Mouse (Mus musculus) MEL (cell line): ENCODE results near the gene Dlg2. TPM values are rescaled to one million over a fixed set of nuclear protein-coding genes. Genes with fewer than 3 reads are reported as not detected.

ENCODE experiments used
- DNase-seq: peaks from one replicate; pipeline ENCODE4 v3.0.0; 2011; ENCODE audit warnings: low read depth, low spot score
- H3K27ac ChIP-seq: 2 replicates; pipeline ENCODE4 v1.5.1; 2012; ENCODE audit warnings: low read depth, mild to moderate bottlenecking, control low read depth, low read length, moderate library complexity; ENCODE audit not compliant: control insufficient read depth
- H3K27me3 ChIP-seq, 2 experiments: fragments of 150-350 bp in 1 of 2; sonication (generic) in 1 of 2; 2 replicates each; pipeline ENCODE4 v1.6.1; 2012; ENCODE audit warnings: low read length in 2 of 2, mild to moderate bottlenecking in 2 of 2, improper control_type of control experiment in 1 of 2, moderate library complexity in 1 of 2; ENCODE audit not compliant: insufficient read depth in 2 of 2, control insufficient read depth in 1 of 2
- H3K36me3 ChIP-seq, 2 experiments: 2 replicates each; pipeline ENCODE4 v1.6.1; 2012 to 2014; ENCODE audit warnings: low read length in 2 of 2, improper control_type of control experiment in 1 of 2, inconsistent platforms in 1 of 2, mild to moderate bottlenecking in 1 of 2; ENCODE audit not compliant: insufficient read depth in 2 of 2, control insufficient read depth in 1 of 2
- H3K4me1 ChIP-seq, 2 experiments: fragments of 150-350 bp in 1 of 2; sonication (generic) in 1 of 2; 2 replicates each; pipeline ENCODE4 v1.6.1; 2012; ENCODE audit warnings: low read length in 2 of 2, improper control_type of control experiment in 1 of 2, mild to moderate bottlenecking in 1 of 2; ENCODE audit not compliant: insufficient read depth in 2 of 2, control insufficient read depth in 1 of 2
- H3K4me3 ChIP-seq, 2 experiments: fragments of 150-350 bp in 1 of 2; sonication (generic) in 1 of 2; 2 replicates each; pipeline ENCODE4 v1.5.1; 2012; ENCODE audit warnings: low read depth in 2 of 2, low read length in 2 of 2, mild to moderate bottlenecking in 2 of 2, moderate library complexity in 2 of 2, control low read depth in 1 of 2, improper control_type of control experiment in 1 of 2; ENCODE audit not compliant: control insufficient read depth in 1 of 2, insufficient read depth in 1 of 2
- H3K79me2 ChIP-seq: 2 replicates; pipeline ENCODE4 v1.6.1; 2012; ENCODE audit warnings: mild to moderate bottlenecking, low read length, moderate library complexity; ENCODE audit not compliant: control insufficient read depth, poor library complexity, insufficient read depth
- H3K9ac ChIP-seq: 2 replicates; pipeline ENCODE4 v1.6.1; 2012; ENCODE audit warnings: low read depth, mild to moderate bottlenecking, control low read depth, low read length, moderate library complexity; ENCODE audit not compliant: control insufficient read depth, poor library complexity, severe bottlenecking
- H3K9me3 ChIP-seq: fragments of 150-350 bp; sonication (generic); replicated peaks from 2 replicates; pipeline ENCODE4 v1.6.1; 2012; ENCODE audit warnings: mild to moderate bottlenecking, low read length, improper control_type of control experiment, moderate library complexity; ENCODE audit not compliant: insufficient read depth
- CHD2 ChIP-seq: IDR thresholded peaks from 2 replicates; pipeline ENCODE4 v1.6.1; 2011; ENCODE audit warnings: low read length, improper control_type of control experiment
- E2F4 ChIP-seq: IDR thresholded peaks from 2 replicates; pipeline ENCODE4 v1.6.1; 2011; ENCODE audit warnings: low read depth, low read length, improper control_type of control experiment, borderline replicate concordance
- ELF1 ChIP-seq: IDR thresholded peaks from 2 replicates; pipeline ENCODE4 v1.6.1; 2014; ENCODE audit warnings: low read depth, mild to moderate bottlenecking, inconsistent platforms, low read length, improper control_type of control experiment, moderate library complexity
- EP300 ChIP-seq, 2 experiments: IDR thresholded peaks; 2 replicates each; pipeline ENCODE4 v1.6.1; 2011; ENCODE audit warnings: improper control_type of control experiment in 2 of 2, low read length in 2 of 2, low read depth in 1 of 2, mild to moderate bottlenecking in 1 of 2
- ETS1 ChIP-seq: IDR thresholded peaks from 2 replicates; pipeline ENCODE4 v1.6.1; 2012; ENCODE audit warnings: low read depth, mild to moderate bottlenecking, inconsistent platforms, low read length, improper control_type of control experiment, moderate library complexity
- GABPA ChIP-seq: IDR thresholded peaks from 2 replicates; pipeline ENCODE4 v1.6.1; 2012; ENCODE audit warnings: low read depth, mild to moderate bottlenecking, inconsistent platforms, low read length, improper control_type of control experiment, moderate library complexity
- GATA1 ChIP-seq: IDR thresholded peaks from 2 replicates; pipeline ENCODE4 v1.6.1; 2011; ENCODE audit warnings: low read depth, low read length, improper control_type of control experiment
- HCFC1 ChIP-seq: IDR thresholded peaks from 2 replicates; pipeline ENCODE4 v1.6.1; 2012; ENCODE audit warnings: low read depth, mild to moderate bottlenecking, inconsistent platforms, low read length, improper control_type of control experiment, moderate library complexity
- JUND ChIP-seq: IDR thresholded peaks from 2 replicates; pipeline ENCODE4 v1.6.1; 2011; ENCODE audit warnings: low read depth, mild to moderate bottlenecking, improper control_type of control experiment, low read length
- MXI1 ChIP-seq: IDR thresholded peaks from 2 replicates; pipeline ENCODE4 v1.6.1; 2011; ENCODE audit warnings: mild to moderate bottlenecking, low read depth, low read length, improper control_type of control experiment
- MYB ChIP-seq: IDR thresholded peaks from 2 replicates; pipeline ENCODE4 v1.6.1; 2011; ENCODE audit warnings: mild to moderate bottlenecking, low read depth, low read length, improper control_type of control experiment
- MYC ChIP-seq: IDR thresholded peaks from 2 replicates; pipeline ENCODE4 v1.6.1; 2011; ENCODE audit warnings: low read depth, mild to moderate bottlenecking, low read length, improper control_type of control experiment, moderate library complexity
- NELFE ChIP-seq: IDR thresholded peaks from 2 replicates; pipeline ENCODE4 v1.6.1; 2011; ENCODE audit warnings: low read depth, low read length, improper control_type of control experiment
- NRF1 ChIP-seq: IDR thresholded peaks from 2 replicates; pipeline ENCODE4 v1.6.1; 2014; ENCODE audit warnings: low read depth, mild to moderate bottlenecking, inconsistent platforms, low read length, improper control_type of control experiment, moderate library complexity; ENCODE audit not compliant: poor library complexity, insufficient read depth, severe bottlenecking
- POLR2A ChIP-seq, 2 experiments: IDR thresholded peaks; 2 replicates each; pipeline ENCODE4 v1.6.1; 2011 to 2012; ENCODE audit warnings: low read length in 2 of 2, mild to moderate bottlenecking in 2 of 2, control low read depth in 1 of 2, improper control_type of control experiment in 1 of 2, low read depth in 1 of 2, moderate library complexity in 1 of 2; ENCODE audit not compliant: control insufficient read depth in 1 of 2, insufficient read depth in 1 of 2, poor library complexity in 1 of 2
- POLR2AphosphoS2 ChIP-seq: IDR thresholded peaks from 2 replicates; pipeline ENCODE4 v1.6.1; 2011; ENCODE audit warnings: low read length, improper control_type of control experiment
- RAD21 ChIP-seq: IDR thresholded peaks from 2 replicates; pipeline ENCODE4 v1.6.1; 2011; ENCODE audit warnings: mild to moderate bottlenecking, low read depth, low read length, improper control_type of control experiment
- SIN3A ChIP-seq: IDR thresholded peaks from 2 replicates; pipeline ENCODE4 v1.6.1; 2012; ENCODE audit warnings: low read length, improper control_type of control experiment, inconsistent platforms
- UBTF ChIP-seq: IDR thresholded peaks from 2 replicates; pipeline ENCODE4 v1.6.1; 2012; ENCODE audit warnings: low read depth, mild to moderate bottlenecking, inconsistent platforms, low read length, improper control_type of control experiment, moderate library complexity, borderline replicate concordance; ENCODE audit not compliant: insufficient read depth
- USF1 ChIP-seq: IDR thresholded peaks from 2 replicates; pipeline ENCODE4 v1.6.1; 2014; ENCODE audit warnings: low read depth, mild to moderate bottlenecking, inconsistent platforms, low read length, improper control_type of control experiment, moderate library complexity
- USF2 ChIP-seq, 2 experiments: IDR thresholded peaks; 2 replicates each; pipeline ENCODE4 v1.6.1; 2011 to 2012; ENCODE audit warnings: improper control_type of control experiment in 2 of 2, low read length in 2 of 2, borderline replicate concordance in 1 of 2, inconsistent platforms in 1 of 2, low read depth in 1 of 2, mild to moderate bottlenecking in 1 of 2; ENCODE audit not compliant: insufficient read depth in 1 of 2
- ZMIZ1 ChIP-seq: IDR thresholded peaks from 2 replicates; pipeline ENCODE4 v1.6.1; 2012; ENCODE audit warnings: low read depth, mild to moderate bottlenecking, inconsistent platforms, low read length, improper control_type of control experiment, moderate library complexity
- polyA plus RNA-seq, 2 experiments: library from polyadenylated mRNA; stranded (reverse) in 1 of 2; unstranded in 1 of 2; fragments of >175 nt in 1 of 2; fragments of >200 nt in 1 of 2; gene quantifications; 2 replicates each; pipeline versions ENCODE4 v1.2.1 to v1.2.4; 2012; ENCODE audit warnings: low replicate concordance in 2 of 2, low read depth in 1 of 2; ENCODE audit not compliant: insufficient read length in 2 of 2, insufficient read depth in 1 of 2, missing spikeins in 1 of 2
- total RNA-seq: library from RNA; depleted of rRNA; stranded (reverse); fragments of 300-350 nt; gene quantifications from 2 replicates; pipeline ENCODE4 v1.2.3, GENCODE M21; 2012

Dlg2 gene
- total and polyA plus RNA-seq, 3 experiments = 0.04 TPM; not detected in 2

DNA sequence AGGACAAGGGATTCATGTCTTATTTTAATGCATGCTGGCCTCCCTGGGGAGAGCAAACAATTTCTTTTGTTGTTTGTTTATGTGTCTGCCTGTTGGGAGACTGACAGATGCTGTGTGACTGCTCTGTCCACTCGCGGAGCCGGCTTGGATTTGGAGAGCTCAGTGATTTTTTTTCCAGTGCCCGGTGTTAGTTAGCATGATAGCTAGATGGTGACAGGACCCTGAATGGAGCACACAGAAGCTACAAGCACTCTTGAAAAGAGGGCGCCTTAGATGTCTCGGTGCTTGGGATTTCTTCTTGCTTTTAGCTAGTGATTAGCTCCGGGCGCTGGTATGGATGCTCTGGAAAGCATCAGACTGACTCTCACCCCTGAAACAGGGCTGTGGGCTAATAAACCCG lies 786.5 kb downstream of the Dlg2 start:
- no peaks in the 10 kb centered on the region for H3K9me3 ChIP-seq
- H3K79me2 ChIP-seq = no peaks in the 10 kb centered on the region
- H3K4me3 ChIP-seq = no peak overlapping the region
- no peaks in the 10 kb centered on the region for H3K36me3 ChIP-seq
- DNase-seq = no peak
- no peak overlapping the region for H3K27ac ChIP-seq
- H3K9ac ChIP-seq = no peak overlapping the region
- H3K4me1 ChIP-seq = no peaks in the 10 kb centered on the region
- H3K27me3 ChIP-seq = no peaks in the 10 kb centered on the region
- TF ChIP-seq MYB (no peak), GABPA (no peak), SIN3A (no peak), NELFE (no peak), UBTF (no peak), JUND (no peak), USF1 (no peak), ELF1 (no peak)

DNA sequence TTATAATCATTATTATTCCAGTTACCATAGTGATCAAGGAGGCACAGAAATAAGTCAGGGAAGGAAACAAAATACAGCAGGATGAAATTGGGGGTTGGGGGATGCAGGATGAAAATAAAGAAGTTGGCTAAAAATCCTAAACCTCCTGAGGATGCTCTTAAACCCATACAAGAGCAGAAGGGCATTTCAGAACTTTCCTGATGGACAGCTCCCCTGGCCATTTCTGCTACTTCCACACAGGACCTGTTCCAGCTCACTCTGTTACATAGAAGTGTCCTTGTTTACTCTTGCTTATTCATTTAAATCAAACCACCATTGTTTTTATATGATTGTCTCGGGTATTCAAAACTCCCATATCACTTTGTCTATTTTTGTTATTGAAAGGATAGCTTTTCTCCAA lies 791.3 kb downstream of the Dlg2 start:
- no peak overlapping the region for H3K9ac ChIP-seq
- no peaks in the 10 kb centered on the region for H3K79me2 ChIP-seq
- DNase-seq = peak; percentile 26
- no peaks in the 10 kb centered on the region for H3K27me3 ChIP-seq
- no peaks in the 10 kb centered on the region for H3K4me1 ChIP-seq
- no peak overlapping the region for H3K4me3 ChIP-seq
- no peaks in the 10 kb centered on the region for H3K36me3 ChIP-seq
- TF ChIP-seq CHD2 (no peak), MYC (no peak), NRF1 (no peak), NELFE (no peak), POLR2AphosphoS2 (no peak), JUND (no peak), POLR2A (IDR thresholded peaks at IDR 0.05; ENCODE audit: control insufficient read depth in 1 of 2, insufficient read depth in 1 of 2, low read depth in 1 of 2, low read length in 2 of 2, poor library complexity in 1 of 2) (no peak), RAD21 (no peak), EP300 (IDR thresholded peaks at IDR 0.05; ENCODE audit: low read depth in 1 of 2, low read length in 2 of 2) (no peak), E2F4 (no peak), MXI1 (no peak), USF2 (IDR thresholded peaks at IDR 0.05; ENCODE audit: borderline replicate concordance in 1 of 2, insufficient read depth in 1 of 2, low read depth in 1 of 2, low read length in 2 of 2) (no peak), UBTF (no peak), HCFC1 (no peak), ZMIZ1 (no peak), GATA1 (no peak), ETS1 (no peak)
- TF ChIP-seq, all 39 proteins: peak for 0
- H3K9me3 ChIP-seq = no peaks in the 10 kb centered on the region
- no peak overlapping the region for H3K27ac ChIP-seq
